Mouse (Mus musculus) urinary bladder, adult 2 months (tissue): ENCODE measurements around the gene Commd6. TPM values are rescaled to one million over a fixed set of nuclear protein-coding genes. Genes with fewer than 3 reads are reported as not detected.
A peak's percentile ranks its signal among the peaks of the same experiment; 100 is the strongest.
"Not testable (repeated sequence)": the region's sequence is repeated elsewhere in the genome, so short reads cannot be mapped to it uniquely, and the experiment has no call there.

Experiments used
- DNase-seq: peaks from one replicate; pipeline ENCODE4 v3.0.0; 2022; ENCODE audit warnings: low spot score
- polyA plus RNA-seq: library from polyadenylated mRNA; depleted of rRNA; stranded (reverse); fragments of >200 nt; gene quantifications from 2 replicates; pipeline ENCODE4 v1.2.3, GENCODE M21; 2012; rRNA removed

Gene Commd6
- polyA plus RNA-seq, 1 experiment: 65.1 TPM

- DNase-seq: peak; percentile 74
Measured at GRCm38 (mm10) chr14:101608519-101609368, 31.7 kb downstream of the Commd6 start, which contains the start of gene Tbc1d4. Gene Tbc1d4, minus strand, starts transcription at chr14:101609191.

DNA sequence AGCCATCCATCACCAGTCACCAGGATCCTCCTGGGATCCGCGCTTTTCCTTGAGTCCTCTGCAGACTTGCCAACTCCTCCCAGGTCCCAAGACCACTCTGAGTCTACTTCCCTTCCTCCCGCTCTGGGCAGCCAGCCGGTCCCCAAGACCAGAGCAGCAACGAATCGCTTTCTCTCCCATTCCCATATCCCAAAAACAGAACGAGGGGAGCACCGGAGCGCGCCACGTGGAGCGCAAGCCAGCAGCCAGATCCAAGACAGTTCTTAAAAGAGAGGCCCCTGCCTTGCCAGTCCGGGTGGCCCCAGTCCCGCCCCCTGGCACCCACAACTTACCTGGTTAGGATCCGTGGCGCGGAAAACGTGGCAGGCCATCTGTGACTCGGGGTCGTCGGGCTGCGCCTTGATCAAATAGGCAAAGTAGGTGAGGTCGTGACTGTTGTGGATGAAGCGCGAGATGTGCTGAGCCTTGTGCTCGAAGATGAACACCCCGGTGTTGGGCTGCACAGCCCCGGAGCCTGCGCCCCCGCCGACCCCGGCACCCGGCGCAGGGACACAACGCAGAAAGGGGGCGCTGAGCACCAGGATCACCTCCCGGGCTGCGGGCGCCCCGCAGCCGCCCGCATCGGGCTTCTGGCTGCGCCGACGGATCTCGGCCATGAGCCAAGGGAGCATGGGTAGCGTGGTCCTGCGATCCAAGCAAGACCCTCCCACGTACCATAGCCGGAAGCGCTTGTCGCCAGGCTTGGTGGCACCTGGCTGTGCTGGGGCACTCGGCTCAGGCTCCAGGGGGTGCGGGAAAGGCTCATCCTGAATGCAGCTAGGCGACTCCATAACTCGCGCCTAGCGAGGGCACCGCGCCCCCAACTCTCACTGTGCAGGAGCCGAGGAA, 32.6 kb downstream of the Commd6 start:
- DNase-seq: peak; percentile 32

DNA sequence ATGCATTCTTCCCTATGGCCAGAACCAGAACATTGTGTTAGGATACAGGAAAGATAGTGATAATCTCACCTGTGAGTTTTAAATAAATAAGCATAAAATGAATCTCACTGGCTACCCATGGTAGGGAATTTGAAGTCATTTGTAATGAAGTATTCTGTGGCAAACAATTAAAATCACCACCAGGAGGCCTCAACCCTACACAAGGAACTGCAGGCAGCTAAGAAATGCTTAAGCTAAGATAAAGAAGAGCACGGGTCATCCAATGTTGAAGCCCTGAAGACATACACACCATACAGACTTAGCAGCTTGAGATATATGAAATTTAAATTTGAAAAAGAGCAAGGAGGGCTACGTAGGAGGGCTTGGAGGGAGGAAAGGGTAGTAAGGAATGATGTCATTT, 34.6 kb downstream of the Commd6 start:
- DNase-seq: no peak

DNA sequence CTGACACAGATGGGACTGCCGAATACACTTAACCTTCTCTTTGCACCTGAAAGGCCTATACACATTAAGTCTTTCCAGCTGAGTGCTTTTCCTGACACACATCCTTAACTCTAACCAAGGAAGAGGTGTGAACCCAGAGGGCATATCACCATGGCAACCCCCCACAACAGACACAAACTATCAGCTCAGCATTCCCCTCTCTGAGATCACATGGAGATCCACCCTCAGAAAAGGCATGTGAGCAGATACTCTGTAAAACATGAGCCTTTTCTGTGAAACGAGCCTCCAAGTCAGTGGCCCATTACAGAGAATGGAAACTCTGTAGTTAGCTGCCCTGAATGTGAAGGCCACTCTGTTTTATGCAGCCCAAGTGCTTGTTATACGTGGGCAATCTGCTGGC, 37.6 kb downstream of the Commd6 start:
- no peak for DNase-seq

DNA sequence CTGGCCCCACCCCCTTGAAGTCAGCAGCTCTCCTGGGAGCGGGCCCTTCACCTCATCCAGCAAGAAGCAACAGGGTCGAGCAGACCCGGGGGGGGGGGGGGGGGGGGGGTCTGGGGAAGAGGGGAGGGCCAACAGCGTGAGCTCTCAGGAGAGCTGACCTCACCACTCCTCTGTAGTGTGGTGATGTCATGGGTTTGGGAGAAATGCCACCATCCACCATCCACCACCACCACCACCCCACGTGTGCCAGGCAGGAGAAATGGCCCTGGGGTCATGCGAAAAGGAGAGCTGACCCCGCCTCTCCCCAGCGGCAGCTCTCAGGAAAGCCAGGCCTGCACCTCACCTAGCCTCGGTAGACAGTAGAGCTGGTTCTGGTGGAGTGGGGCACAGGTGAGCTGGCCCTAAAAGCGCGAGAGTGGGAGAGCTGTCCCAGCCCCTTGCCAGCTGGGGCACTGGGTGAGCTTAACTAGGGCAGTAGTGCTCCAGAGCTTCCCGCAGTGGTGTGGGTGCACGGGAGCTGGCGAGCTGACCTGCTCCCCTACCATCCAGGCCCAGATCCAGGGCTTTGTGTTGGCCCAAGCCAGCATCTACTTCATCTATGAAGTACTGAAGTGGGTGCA, 43.3 kb downstream of the Commd6 start:
- DNase-seq: no peak

GRCm38 (mm10) chr14:101596691-101597090, 43.8 kb downstream of the Commd6 start:
- DNase-seq: no peak

- no peak for DNase-seq
Measured at GRCm38 (mm10) chr14:101595301-101596080, 45.0 kb downstream of the Commd6 start.

GRCm38 (mm10) chr14:101594001-101594400, 46.5 kb downstream of the Commd6 start:
- no peak for DNase-seq

DNA sequence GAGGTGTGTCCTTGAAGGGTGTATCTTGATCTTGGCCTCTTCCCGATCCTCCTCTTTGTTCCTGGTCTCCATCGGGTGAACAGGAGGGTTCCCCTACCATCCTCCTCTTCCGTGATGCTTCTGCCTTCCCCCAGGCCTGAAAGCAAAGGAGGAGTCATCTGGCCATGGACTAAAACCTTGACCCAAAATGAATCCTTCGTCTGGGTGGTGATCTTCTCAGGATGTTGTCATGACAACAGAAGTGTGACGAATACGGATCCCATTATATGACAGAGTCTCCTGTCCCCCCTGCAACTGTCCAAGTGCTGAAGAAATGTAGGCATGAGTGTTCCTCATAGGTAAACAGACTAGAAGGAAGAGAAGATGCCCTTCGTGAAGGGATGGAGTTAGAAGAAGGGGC, 47.1 kb downstream of the Commd6 start:
- DNase-seq: no peak

- DNase-seq: no peak
Measured at GRCm38 (mm10) chr14:101591101-101591500, 49.4 kb downstream of the Commd6 start.

DNA sequence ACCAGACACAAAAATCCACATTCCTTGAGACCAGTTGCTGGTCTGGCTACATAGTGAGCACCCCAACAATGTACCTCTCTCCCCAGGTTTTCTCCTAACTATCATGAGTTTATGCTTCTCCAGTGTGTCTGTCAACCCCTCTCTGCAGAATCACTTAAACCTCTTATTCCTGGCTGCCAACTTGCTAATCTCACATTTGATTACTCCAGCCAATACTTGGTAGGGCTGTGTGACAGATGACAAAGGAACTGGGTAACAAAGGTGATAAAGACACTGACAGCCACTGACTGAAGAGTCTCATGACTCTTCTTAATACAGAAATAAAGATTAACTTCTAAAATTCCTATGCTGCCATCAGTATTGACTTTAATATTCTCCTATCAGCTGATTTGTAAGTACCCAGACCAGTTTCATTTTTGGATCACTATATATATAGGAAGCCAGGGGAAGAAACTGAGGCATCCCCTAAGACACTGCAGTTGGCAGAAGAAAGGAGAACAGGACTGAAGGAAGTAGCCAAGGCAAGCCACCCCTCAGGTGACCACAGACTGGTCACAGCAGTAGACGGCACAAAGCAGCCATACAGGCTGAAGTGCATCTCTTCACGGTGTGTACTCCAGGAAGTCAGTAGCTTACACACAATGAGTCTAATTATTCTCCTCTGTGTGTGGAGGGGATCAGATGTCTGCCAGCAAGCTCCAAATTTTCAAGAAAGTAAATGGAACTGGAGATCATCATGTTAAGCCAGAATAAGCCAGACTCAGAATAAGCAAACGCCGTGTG, 52.1 kb downstream of the Commd6 start:
- not testable (repeated sequence) for DNase-seq

DNA sequence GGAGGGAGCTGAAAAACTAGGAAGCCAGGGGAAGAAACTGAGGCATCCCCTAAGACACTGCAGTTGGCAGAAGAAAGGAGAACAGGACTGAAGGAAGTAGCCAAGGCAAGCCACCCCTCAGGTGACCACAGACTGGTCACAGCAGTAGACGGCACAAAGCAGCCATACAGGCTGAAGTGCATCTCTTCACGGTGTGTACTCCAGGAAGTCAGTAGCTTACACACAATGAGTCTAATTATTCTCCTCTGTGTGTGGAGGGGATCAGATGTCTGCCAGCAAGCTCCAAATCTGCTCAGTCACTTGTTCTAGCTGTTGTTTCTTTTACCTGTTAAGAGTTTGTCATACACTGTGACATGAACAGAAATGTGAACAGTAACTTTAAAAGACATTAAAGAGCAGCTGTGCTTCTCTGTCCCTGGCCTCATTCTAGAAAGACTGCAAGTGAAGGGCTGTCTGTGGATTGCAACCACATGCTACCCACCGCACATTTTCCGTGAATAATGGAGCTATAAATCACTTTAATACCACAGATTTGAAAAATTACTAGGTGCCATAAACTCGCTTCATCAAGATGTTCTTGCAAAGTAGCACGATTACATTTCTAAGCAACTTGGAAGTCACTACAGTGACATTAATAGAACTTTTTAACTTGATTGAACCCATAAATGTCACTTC, 53.0 kb downstream of the Commd6 start:
- DNase-seq: not testable (repeated sequence)

GRCm38 (mm10) chr14:101586096-101586495, 54.4 kb downstream of the Commd6 start:
- no peak for DNase-seq

Other genes starting within 250 kb of the Commd6 start
- gene Tbc1d4, start 31.5 kb downstream of the Commd6 start, polyA plus RNA-seq: 9.2 and 9.5 TPM in 2 replicates
- 37.3 and 51.5 TPM in 2 replicates for gene Uchl3, start 13.3 kb upstream of the Commd6 start, polyA plus RNA-seq
- 3.9 and 5.1 TPM in 2 replicates for gene Gm9922, start 89.1 kb upstream of the Commd6 start, polyA plus RNA-seq
- gene Lmo7, start 89.3 kb upstream of the Commd6 start, polyA plus RNA-seq: 27.9 and 30.2 TPM in 2 replicates